Mouse (Mus musculus) stomach, postnatal 0 days (tissue): ENCODE results near the gene Rlbp1. TPM values are rescaled to one million over a fixed set of nuclear protein-coding genes. Genes with fewer than 3 reads are reported as not detected.

Source experiments
- ATAC-seq: fragments of 200-750 bp; cut with Nextera tagmentation; 2 replicates; pipeline ENCODE4 v1.8.0; 2017; ENCODE audit not compliant: low FRiP score, low TSS enrichment
- DNase-seq: peaks from one replicate; pipeline ENCODE4 v3.0.0-alpha.2; 2016; ENCODE audit warnings: low spot score
- H3K27ac ChIP-seq: fragments of 300-500 bp; sonication (generic); replicated peaks from 2 replicates; pipeline ENCODE4 v1.5.1; 2014; ENCODE audit warnings: mild to moderate bottlenecking, control low read depth
- H3K27me3 ChIP-seq: fragments of 300-500 bp; sonication (generic); 2 replicates; pipeline ENCODE4 v1.6.1; 2014; ENCODE audit warnings: low read length; ENCODE audit not compliant: control insufficient read depth, insufficient read depth
- H3K36me3 ChIP-seq: fragments of 300-500 bp; sonication (generic); 2 replicates; pipeline ENCODE4 v1.6.1; 2014; ENCODE audit warnings: low read length, mixed read lengths; ENCODE audit not compliant: control insufficient read depth, insufficient read depth
- H3K4me1 ChIP-seq: fragments of 300-500 bp; sonication (generic); replicated peaks from 2 replicates; pipeline ENCODE4 v1.6.1; 2014; ENCODE audit warnings: antibody characterized with exemption; ENCODE audit not compliant: control insufficient read depth, insufficient read depth
- H3K4me2 ChIP-seq: fragments of 300-500 bp; sonication (generic); replicated peaks from 2 replicates; pipeline ENCODE4 v1.6.1; 2014; ENCODE audit warnings: low read depth, mild to moderate bottlenecking, control low read depth, moderate library complexity
- H3K4me3 ChIP-seq: fragments of 300-500 bp; sonication (generic); 2 replicates; pipeline ENCODE4 v1.5.1; 2014; ENCODE audit warnings: low read depth, low read length, control low read depth
- H3K9ac ChIP-seq: fragments of 300-500 bp; sonication (generic); 2 replicates; pipeline ENCODE4 v1.6.1; 2014; ENCODE audit warnings: mild to moderate bottlenecking, low read length, control low read depth, mixed read lengths
- H3K9me3 ChIP-seq: fragments of 300-500 bp; sonication (generic); 2 replicates; pipeline ENCODE4 v1.6.1; 2016; ENCODE audit warnings: low read length; ENCODE audit not compliant: control insufficient read depth
- CTCF ChIP-seq: IDR thresholded peaks from 2 replicates; pipeline ENCODE4 v1.5.1; 2016; ENCODE audit warnings: antibody characterized with exemption, low read depth, mild to moderate bottlenecking, moderate library complexity
- EP300 ChIP-seq: optimal IDR thresholded peaks from 2 replicates; pipeline ENCODE3; 2016; ENCODE audit warnings: antibody characterized with exemption
- WGBS: fragments of 180-500 bp; shearing (Covaris S2); extraction: QIAGEN DNeasy Blood & Tissue Kit; methylation state at CpG from one replicate; pipeline ENCODE4 v1.1.7; 2014; 5-methylcytosine and 5-hydroxymethylcytosine counted together
- polyA plus RNA-seq: library from polyadenylated mRNA; unstranded; fragments of >200 nt; fragmentation: Nextera tagmentation; extraction: Ambion mirVana; gene quantifications from 2 replicates; pipeline ENCODE4 v1.2.1, GENCODE M21; 2015

The Rlbp1 gene
- polyA plus RNA-seq, 1 experiment from 2014 or later: 0.28 TPM

DNA sequence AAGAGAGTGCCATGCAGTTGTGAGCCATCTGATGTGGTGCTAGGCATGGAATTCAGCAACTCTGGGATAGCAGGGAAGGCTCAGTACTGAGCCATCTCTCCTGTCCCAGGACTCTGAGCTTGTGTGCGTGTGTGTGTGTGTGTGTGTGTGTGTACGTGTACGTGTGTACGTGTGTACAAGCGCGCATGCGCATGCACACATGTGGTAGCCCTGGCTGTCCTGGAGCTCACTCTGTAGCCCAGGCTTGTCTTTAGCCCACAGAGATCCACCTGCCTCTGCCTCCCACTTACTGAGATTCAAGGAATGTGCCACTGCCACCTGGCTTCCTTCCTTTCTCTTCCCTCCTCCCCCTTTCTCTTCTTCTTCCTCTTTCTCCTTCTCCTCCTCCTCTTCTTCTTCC lies 7.1 kb upstream of the Rlbp1 start:
- Histone ChIP-seq H3K4me3 (no peak overlapping the region), H3K27ac (no peak overlapping the region), H3K36me3 (no peaks in the 10 kb centered on the region), H3K27me3 (no peaks in the 10 kb centered on the region), H3K4me2 (no peak overlapping the region), H3K4me1 (no peaks in the 10 kb centered on the region), H3K9me3 (no peaks in the 10 kb centered on the region), H3K9ac (no peak overlapping the region)
- ATAC-seq (no peak), DNase-seq (no peak)
- 97% methylated on average over 7 of the region's 7 CpGs for WGBS
- TF ChIP-seq CTCF (no peak), EP300 (no peak)

DNA sequence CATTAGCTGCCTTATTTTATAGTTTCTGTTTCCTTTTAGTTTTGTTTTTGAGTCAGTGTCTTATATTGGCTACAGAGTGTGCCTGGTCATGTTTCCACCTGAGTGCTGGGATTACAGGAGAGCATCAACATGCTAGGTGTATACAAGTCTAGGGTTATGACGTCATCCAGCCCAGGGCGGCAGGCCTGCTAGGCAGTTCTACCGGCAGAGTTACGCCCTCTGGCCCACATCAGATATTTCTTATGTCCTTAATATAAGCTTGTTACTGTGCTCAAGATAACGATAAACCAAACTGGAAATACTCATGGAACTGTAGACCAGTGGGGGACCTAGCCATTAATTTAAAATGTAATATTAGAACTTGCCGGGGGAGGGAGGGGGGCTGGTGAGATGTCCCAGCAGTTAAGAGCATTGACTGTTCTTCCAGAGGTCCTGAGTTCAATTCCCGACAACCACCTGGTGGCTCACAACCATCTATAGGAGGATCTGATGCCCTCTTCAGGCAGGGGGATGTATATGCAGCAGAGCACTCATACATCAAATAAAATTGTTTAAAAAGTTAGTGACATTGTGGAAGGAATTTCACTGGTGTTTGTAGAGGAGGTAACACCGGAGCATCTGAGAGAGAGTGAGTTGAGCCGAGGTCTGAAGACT lies 6.1 kb upstream of the Rlbp1 start:
- DNase-seq: no peak

DNA sequence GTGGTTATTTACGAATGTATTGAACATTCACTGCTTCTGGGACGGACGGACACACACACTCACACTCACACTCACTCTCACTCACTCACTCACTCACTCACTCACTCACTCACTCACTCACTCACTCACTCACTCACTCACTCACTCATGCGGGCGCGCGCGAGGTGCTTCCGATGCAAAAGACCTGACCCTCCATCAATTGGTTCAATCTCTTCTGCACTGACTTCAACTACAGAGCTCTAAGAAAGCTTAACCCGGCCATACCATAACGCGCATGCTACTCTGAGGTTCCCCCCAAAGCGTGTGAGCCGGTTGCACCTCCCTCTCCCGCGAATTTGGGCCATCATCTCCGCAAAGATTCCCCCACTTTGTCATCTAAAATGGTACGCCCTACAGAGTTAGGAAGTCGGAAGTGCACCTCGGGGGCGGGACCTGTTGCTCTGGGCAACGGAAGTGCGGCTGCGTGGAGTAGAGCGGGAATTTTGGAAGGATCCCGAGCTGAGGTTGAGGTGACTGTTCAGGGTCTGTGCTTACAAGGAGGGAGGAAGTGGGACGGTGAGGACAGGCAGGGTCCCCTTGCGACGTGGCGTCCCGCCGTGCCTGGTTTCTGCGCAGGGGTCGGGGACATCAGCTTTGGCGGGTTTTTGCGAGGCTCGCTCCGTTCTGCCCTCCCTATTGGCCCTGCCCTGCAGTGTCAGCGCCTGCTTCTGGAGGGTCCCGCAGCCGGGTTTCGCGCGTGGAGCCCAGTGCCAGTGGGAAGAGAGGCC lies 5.2 kb upstream of the Rlbp1 start, which contains the start of gene Fanci:
TSS of gene Fanci (plus strand) at position 47 of the 767 bp plus-strand sequence.
- peak within 1 kb of the TSS; percentile 70 for H3K27ac ChIP-seq
- H3K9ac ChIP-seq: peak within 1 kb of the TSS; percentile 66
- H3K4me2 ChIP-seq: peak within 1 kb of the TSS; percentile 88
- H3K27me3 ChIP-seq: no peaks in the 10 kb centered on the region
- no peaks in the 10 kb centered on the region for H3K4me1 ChIP-seq
- peak within 1 kb of the TSS; percentile 66 for H3K4me3 ChIP-seq
- ATAC-seq (peak; percentile 95), DNase-seq (peak; percentile 94)
- WGBS: 0% methylated on average over 44 of the region's 44 CpGs
- no peaks in the 10 kb centered on the region for H3K9me3 ChIP-seq
- TF ChIP-seq CTCF (no peak), EP300 (no peak)
- H3K36me3 ChIP-seq: no peaks in the 10 kb centered on the region

More for the DNA sequence above, 6.1 kb upstream of the Rlbp1 start:
- Histone ChIP-seq H3K4me2 (peak overlapping the region; percentile 88), H3K4me3 (peak overlapping the region; percentile 66), H3K9ac (no peak overlapping the region), H3K9me3 (no peaks in the 10 kb centered on the region), H3K4me1 (no peaks in the 10 kb centered on the region), H3K27ac (no peak overlapping the region; the same call in 1 of the 2 replicates), H3K27me3 (no peaks in the 10 kb centered on the region), H3K36me3 (no peaks in the 10 kb centered on the region)
- TF ChIP-seq CTCF (peak; percentile 54), EP300 (no peak)
- peak; percentile 62 for ATAC-seq
- 38% methylated on average over 9 of the region's 9 CpGs for WGBS

DNA sequence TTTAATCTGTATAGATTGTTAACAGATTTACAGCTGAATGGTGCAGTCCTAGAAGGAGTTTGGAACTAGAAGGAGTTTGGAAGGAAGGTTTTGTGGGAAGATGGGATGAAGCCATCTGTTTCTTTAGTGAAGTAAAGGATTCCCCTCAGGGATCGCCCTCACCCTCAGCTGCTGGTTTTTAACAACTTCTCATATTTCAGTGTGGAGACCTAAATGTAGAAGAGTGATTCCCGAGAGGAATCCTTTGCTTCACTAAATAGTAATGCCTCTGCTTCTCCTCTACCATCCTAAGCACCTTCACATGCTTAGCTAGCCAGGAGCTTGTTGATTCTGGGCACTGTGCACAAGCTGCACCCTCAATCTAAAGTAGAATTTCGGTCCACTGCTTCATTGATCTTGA lies 4.6 kb upstream of the Rlbp1 start:
- TF ChIP-seq EP300 (no peak), CTCF (no peak)
- no peaks in the 10 kb centered on the region for H3K9me3 ChIP-seq
- no peaks in the 10 kb centered on the region for H3K27me3 ChIP-seq
- peak overlapping the region; percentile 66 for H3K4me3 ChIP-seq
- ATAC-seq (0 out of 2 replicates have a peak, but pooled peaks have one; percentile 7), DNase-seq (no peak)
- H3K36me3 ChIP-seq: no peaks in the 10 kb centered on the region
- 3% methylated on average over 3 of the region's 3 CpGs for WGBS
- peak overlapping the region; percentile 70 for H3K27ac ChIP-seq
- no peaks in the 10 kb centered on the region for H3K4me1 ChIP-seq
- peak overlapping the region; percentile 88 for H3K4me2 ChIP-seq
- H3K9ac ChIP-seq: peak overlapping the region; percentile 66

GRCm38 (mm10) chr7:79390141-79390708 lies 3.4 kb upstream of the Rlbp1 start:
- Histone ChIP-seq H3K27ac (no peak overlapping the region), H3K4me3 (no peak overlapping the region), H3K4me1 (no peaks in the 10 kb centered on the region), H3K4me2 (no peak overlapping the region), H3K27me3 (no peaks in the 10 kb centered on the region), H3K9me3 (no peaks in the 10 kb centered on the region), H3K36me3 (no peaks in the 10 kb centered on the region), H3K9ac (no peak overlapping the region)
- 69% methylated on average over 5 of the region's 5 CpGs for WGBS
- ATAC-seq (no peak), DNase-seq (no peak)
- no peak for TF ChIP-seq CTCF
- TF ChIP-seq EP300: no peak
